Mouse (Mus musculus): ENCODE data around the gene Capn2. TPM values are rescaled to one million over a fixed set of nuclear protein-coding genes. Genes with fewer than 3 reads are reported as not detected.

Capn2 gene
- 46.0 and 47.8 TPM in 2 replicates for polyA plus RNA-seq (2012; ENCODE audit: insufficient read depth, low replicate concordance)

- Histone ChIP-seq H3K9me3 (no peaks in the 10 kb centered on the region), H3K4me1 (peaks cover 96% of the 10 kb centered on the region), H3K4me3 (replicated peaks) (peak within 1 kb of the TSS; percentile 99), H3K27me3 (replicated peaks) (peaks cover 6% of the 10 kb centered on the region), H3K36me3 (replicated peaks; ENCODE audit: low read length) (peaks cover 41% of the 10 kb centered on the region)
- no peak for TF ChIP-seq GATA1 (IDR thresholded peaks at IDR 0.05; ENCODE audit: borderline replicate concordance, low read length)
- TF ChIP-seq FLI1 (IDR thresholded peaks at IDR 0.05; ENCODE audit: low read length) = no peak
These were observed at the start of gene Capn2 for GRCm38 (mm10) chr1:182516758-182517676. Capn2 (minus strand) TSS chr1:182517608.

- Histone ChIP-seq H3K9me3 (no peaks in the 10 kb centered on the region), H3K36me3 (replicated peaks; ENCODE audit: low read length) (no peaks in the 10 kb centered on the region), H3K27me3 (replicated peaks) (peaks cover 63% of the 10 kb centered on the region), H3K4me1 (peaks cover 8% of the 10 kb centered on the region), H3K4me3 (replicated peaks) (no peak overlapping the region)
- TF ChIP-seq FLI1 (IDR thresholded peaks at IDR 0.05; ENCODE audit: low read length) = no peak
- no peak for TF ChIP-seq GATA1 (IDR thresholded peaks at IDR 0.05; ENCODE audit: borderline replicate concordance, low read length)
These were observed 48.0 kb upstream of the Capn2 start for GRCm38 (mm10) chr1:182565351-182565835.

GRCm38 (mm10) chr1:182564408-182565120 is 47.2 kb upstream of the Capn2 start, which contains the start of gene Capn8:
Capn8 (plus strand) TSS chr1:182565007.
- TF ChIP-seq FLI1 (IDR thresholded peaks at IDR 0.05; ENCODE audit: low read length) = no peak
- no peak for TF ChIP-seq GATA1 (IDR thresholded peaks at IDR 0.05; ENCODE audit: borderline replicate concordance, low read length)
- H3K4me1 ChIP-seq = peaks cover 8% of the 10 kb centered on the region
- no peaks in the 10 kb centered on the region for H3K9me3 ChIP-seq
- peaks cover 63% of the 10 kb centered on the region for H3K27me3 ChIP-seq (replicated peaks)
- H3K4me3 ChIP-seq (replicated peaks) = no peak within 1 kb of the TSS
- no peaks in the 10 kb centered on the region for H3K36me3 ChIP-seq (replicated peaks; ENCODE audit: low read length)

- peaks cover 67% of the 10 kb centered on the region for H3K27me3 ChIP-seq (replicated peaks)
These were observed 45.4 kb upstream of the Capn2 start for GRCm38 (mm10) chr1:182562576-182563370.

GRCm38 (mm10) chr1:182561945-182562514 is 44.6 kb upstream of the Capn2 start:
- TF ChIP-seq FLI1 (IDR thresholded peaks at IDR 0.05; ENCODE audit: low read length) (no peak), GATA1 (IDR thresholded peaks at IDR 0.05; ENCODE audit: borderline replicate concordance, low read length) (no peak)
- Histone ChIP-seq H3K9me3 (no peaks in the 10 kb centered on the region), H3K4me1 (peaks cover 11% of the 10 kb centered on the region), H3K27me3 (replicated peaks) (peaks cover 65% of the 10 kb centered on the region), H3K36me3 (replicated peaks; ENCODE audit: low read length) (no peaks in the 10 kb centered on the region), H3K4me3 (replicated peaks) (no peak overlapping the region)

More at GRCm38 (mm10) chr1:182562576-182563370, 45.4 kb upstream of the Capn2 start:
- Histone ChIP-seq H3K4me1 (peaks cover 11% of the 10 kb centered on the region), H3K36me3 (replicated peaks; ENCODE audit: low read length) (no peaks in the 10 kb centered on the region), H3K9me3 (no peaks in the 10 kb centered on the region), H3K4me3 (replicated peaks) (no peak overlapping the region)
- TF ChIP-seq GATA1 (IDR thresholded peaks at IDR 0.05; ENCODE audit: borderline replicate concordance, low read length) (no peak), FLI1 (IDR thresholded peaks at IDR 0.05; ENCODE audit: low read length) (no peak)

GRCm38 (mm10) chr1:182560390-182561098 is 43.1 kb upstream of the Capn2 start:
- Histone ChIP-seq H3K9me3 (no peaks in the 10 kb centered on the region), H3K4me3 (replicated peaks) (no peak overlapping the region), H3K4me1 (peaks cover 11% of the 10 kb centered on the region), H3K36me3 (replicated peaks; ENCODE audit: low read length) (no peaks in the 10 kb centered on the region), H3K27me3 (replicated peaks) (peaks cover 61% of the 10 kb centered on the region)
- TF ChIP-seq FLI1 (IDR thresholded peaks at IDR 0.05; ENCODE audit: low read length) (no peak), GATA1 (IDR thresholded peaks at IDR 0.05; ENCODE audit: borderline replicate concordance, low read length) (no peak)

GRCm38 (mm10) chr1:182559530-182559929 is 42.1 kb upstream of the Capn2 start:
- peaks cover 11% of the 10 kb centered on the region for H3K4me1 ChIP-seq
- H3K4me3 ChIP-seq (replicated peaks) = peak overlapping the region; percentile 6
- no peaks in the 10 kb centered on the region for H3K36me3 ChIP-seq (replicated peaks; ENCODE audit: low read length)
- peaks cover 58% of the 10 kb centered on the region for H3K27me3 ChIP-seq (replicated peaks)
- H3K9me3 ChIP-seq = no peaks in the 10 kb centered on the region
- TF ChIP-seq FLI1 (IDR thresholded peaks at IDR 0.05; ENCODE audit: low read length) (no peak), GATA1 (IDR thresholded peaks at IDR 0.05; ENCODE audit: borderline replicate concordance, low read length) (no peak)

- H3K4me3 ChIP-seq (replicated peaks) = no peak overlapping the region
- H3K4me1 ChIP-seq = peaks cover 7% of the 10 kb centered on the region
- TF ChIP-seq GATA1 (IDR thresholded peaks at IDR 0.05; ENCODE audit: borderline replicate concordance, low read length) = no peak
- TF ChIP-seq FLI1 (IDR thresholded peaks at IDR 0.05; ENCODE audit: low read length) = no peak
- peaks cover 50% of the 10 kb centered on the region for H3K27me3 ChIP-seq (replicated peaks)
- H3K9me3 ChIP-seq = no peaks in the 10 kb centered on the region
- H3K36me3 ChIP-seq (replicated peaks; ENCODE audit: low read length) = no peaks in the 10 kb centered on the region
These were observed 40.9 kb upstream of the Capn2 start for GRCm38 (mm10) chr1:182558271-182558670.
